8 mouse cellular contexts compared by ENCODE assay signal in genomic region chr3:83055281-83056038, GRCm38 (mm10). TPM values are rescaled to one million over a fixed set of nuclear protein-coding genes. Genes with fewer than 3 reads are reported as not detected.
DNase-seq lines count a peak whose midpoint lies in the region; ATAC-seq and TF ChIP-seq lines count a peak whose summit lies in the region.

Gene Plrg1 (plus strand): TSS chr3:83055522.

- TF ChIP-seq POLR2A in bone marrow, adult 2 months (IDR thresholded peaks at IDR 0.05; ENCODE audit: borderline replicate concordance, control insufficient read depth, low read depth, low read length), result peak; percentile 50; the same call in 1 of the 2 replicates
- peak; percentile 86; the same call in 1 of the 2 replicates for TF ChIP-seq POLR2A in limb, embryonic 14.5 days (IDR thresholded peaks at IDR 0.05; ENCODE audit: borderline replicate concordance, extremely low read depth, insufficient read depth, insufficient read length)

- H3K4me3 ChIP-seq in bone marrow, adult 2 months (replicated peaks; ENCODE audit: control insufficient read depth, low read depth, low read length), result peak within 1 kb of the TSS; percentile 85
- peak within 1 kb of the TSS; percentile 79 for H3K4me3 ChIP-seq in embryonic facial prominence, embryonic 15.5 days (replicated peaks)
- peak within 1 kb of the TSS; percentile 83 for H3K4me3 ChIP-seq in limb, embryonic 14.5 days (replicated peaks; ENCODE audit: low read length)
- H3K4me3 ChIP-seq in midbrain, postnatal 0 days (ENCODE audit: low read depth, low read length), result peak within 1 kb of the TSS; percentile 78

- DNase-seq in 416B (ENCODE audit: low read depth), result peak; percentile 97
- peak; percentile 97 for DNase-seq in heart, adult 8-10 months (ENCODE audit: low spot score)
- peak; percentile 98 for DNase-seq in kidney, adult 9 months
- DNase-seq in limb, embryonic 14.5 days (ENCODE audit: low spot score), result peak; percentile 95
- peak; percentile 98 for DNase-seq in midbrain, postnatal 0 days (ENCODE audit: low spot score)
- peak; percentile 99 for DNase-seq in spleen, postnatal 14 days (ENCODE audit: low spot score in 2 of 2)

- peak within 1 kb of the TSS; percentile 73 for H3K4me2 ChIP-seq in embryonic facial prominence, embryonic 15.5 days (replicated peaks)
- peak within 1 kb of the TSS; percentile 85 for H3K4me2 ChIP-seq in limb, embryonic 14.5 days (replicated peaks; ENCODE audit: low read depth, low read length, severe bottlenecking)
- H3K4me2 ChIP-seq in midbrain, postnatal 0 days (ENCODE audit: low read depth, low read length, poor library complexity, severe bottlenecking), result peak within 1 kb of the TSS; percentile 81

- peak within 1 kb of the TSS; percentile 80 for H3K9ac ChIP-seq in embryonic facial prominence, embryonic 15.5 days
- peak within 1 kb of the TSS; percentile 84 for H3K9ac ChIP-seq in limb, embryonic 14.5 days (ENCODE audit: low read depth, low read length, severe bottlenecking)
- peak within 1 kb of the TSS; percentile 74 for H3K9ac ChIP-seq in midbrain, postnatal 0 days (replicated peaks; ENCODE audit: low read length, poor library complexity, severe bottlenecking)

- H3K4me1 ChIP-seq in bone marrow, adult 2 months (ENCODE audit: control insufficient read depth, insufficient read depth, low read length), result no peaks in the 10 kb centered on the region
- peaks cover 9% of the 10 kb centered on the region for H3K4me1 ChIP-seq in embryonic facial prominence, embryonic 15.5 days
- H3K4me1 ChIP-seq in limb, embryonic 14.5 days (ENCODE audit: control insufficient read depth, insufficient read depth, low read length), result peaks cover 10% of the 10 kb centered on the region
- H3K4me1 ChIP-seq in midbrain, postnatal 0 days (ENCODE audit: insufficient read depth, low read length), result peaks cover 6% of the 10 kb centered on the region

- H3K9me3 ChIP-seq in embryonic facial prominence, embryonic 15.5 days (replicated peaks), result no peaks in the 10 kb centered on the region
- H3K9me3 ChIP-seq in limb, embryonic 14.5 days (ENCODE audit: control insufficient read depth, low read length), result no peaks in the 10 kb centered on the region
- H3K9me3 ChIP-seq in midbrain, postnatal 0 days (ENCODE audit: low read length), result no peaks in the 10 kb centered on the region

- under 1% methylated on average over 61 of the region's 61 CpGs for WGBS in bone marrow, adult 2 months
- under 1% methylated on average over 61 of the region's 61 CpGs for WGBS in embryonic facial prominence, embryonic 15.5 days
- WGBS in limb, embryonic 14.5 days, result under 1% methylated on average over 61 of the region's 61 CpGs
- WGBS in midbrain, postnatal 0 days, result under 1% methylated on average over 61 of the region's 61 CpGs

- peaks cover 20% of the 10 kb centered on the region for H3K36me3 ChIP-seq in embryonic facial prominence, embryonic 15.5 days
- H3K36me3 ChIP-seq in limb, embryonic 14.5 days (ENCODE audit: control insufficient read depth, insufficient read depth, low read length), result peaks cover 34% of the 10 kb centered on the region
- H3K36me3 ChIP-seq in midbrain, postnatal 0 days (ENCODE audit: insufficient read depth, low read length), result peaks cover 18% of the 10 kb centered on the region

- H3K27ac ChIP-seq in bone marrow, adult 2 months (ENCODE audit: control insufficient read depth, insufficient read depth, low read depth, low read length, poor library complexity), result peak within 1 kb of the TSS; percentile 66
- peak within 1 kb of the TSS; percentile 85 for H3K27ac ChIP-seq in embryonic facial prominence, embryonic 15.5 days (replicated peaks)
- H3K27ac ChIP-seq in limb, embryonic 14.5 days (replicated peaks; ENCODE audit: low read depth, low read length), result peak within 1 kb of the TSS; percentile 65
- H3K27ac ChIP-seq in midbrain, postnatal 0 days (ENCODE audit: low read depth, low read length), result peak within 1 kb of the TSS; percentile 70

- H3K27me3 ChIP-seq in embryonic facial prominence, embryonic 15.5 days, result no peaks in the 10 kb centered on the region
- H3K27me3 ChIP-seq in limb, embryonic 14.5 days (ENCODE audit: control insufficient read depth, insufficient read depth, low read length), result no peaks in the 10 kb centered on the region
- no peaks in the 10 kb centered on the region for H3K27me3 ChIP-seq in midbrain, postnatal 0 days (ENCODE audit: insufficient read depth, low read length)

- no peak for TF ChIP-seq CTCF in bone marrow, adult 2 months (IDR thresholded peaks at IDR 0.05; ENCODE audit: control insufficient read depth, insufficient read depth, low read length)
- peak; percentile 62 for TF ChIP-seq CTCF in midbrain, postnatal 0 days (IDR thresholded peaks at IDR 0.05)

- peak; percentile 98 for ATAC-seq in embryonic facial prominence, embryonic 15.5 days (ENCODE audit: insufficient number of reproducible peaks, low FRiP score, low TSS enrichment, low read depth)
- ATAC-seq in limb, embryonic 14.5 days (ENCODE audit: low FRiP score, low read depth), result peak; percentile 99
- peak; percentile 97 for ATAC-seq in midbrain, postnatal 0 days (ENCODE audit: low FRiP score)

RNA-seq across cellular contexts. Expression of gene Plrg1, which starts in this region (rescaled TPM):
- polyA plus RNA-seq in bone marrow, adult 2 months (2011; ENCODE audit: insufficient read depth, insufficient read length, low replicate concordance, missing spikeins), result 10.9 and 30.1 TPM in 2 replicates
- 91.1 and 94.3 TPM in 2 replicates for polyA plus RNA-seq in embryonic facial prominence, embryonic 15.5 days (2015; fragmentation: Nextera tagmentation; extraction: Ambion mirVana)
- total RNA-seq in heart, adult 8-10 months (2022), result 10 to 100 TPM; 23.9 to 29.4 (median 27.7) TPM
- 80.3 and 93.3 TPM in 2 replicates for polyA plus RNA-seq in limb, embryonic 14.5 days (2012; rRNA removed)
- polyA plus RNA-seq in limb, embryonic 14.5 days (2014; fragmentation: Nextera tagmentation; extraction: Ambion mirVana), result 101 and 103 TPM in 2 replicates
- total RNA-seq in midbrain, postnatal 0 days (2014; rRNA removed), result 65.7 and 78.7 TPM in 2 replicates
- 76.9 and 78.0 TPM in 2 replicates for polyA plus RNA-seq in midbrain, postnatal 0 days (2015; fragmentation: Nextera tagmentation; extraction: Ambion mirVana)

Comparison
In these comparisons a context has a peak if more than half of its experiments do, and no peak if none do; other contexts are left out.
1. Peak in every context shown above with its lines: DNase-seq, ATAC-seq, H3K4me3 ChIP-seq and H3K27ac ChIP-seq.